Mouse (Mus musculus): ENCODE results near the gene Ncl. TPM values are rescaled to one million over a fixed set of nuclear protein-coding genes. Genes with fewer than 3 reads are reported as not detected.
A peak's percentile ranks its signal among the peaks of the same experiment; 100 is the strongest.
"Not testable (repeated sequence)": the region's sequence is repeated elsewhere in the genome, so short reads cannot be mapped to it uniquely, and the experiment has no call there.

The Ncl gene
- total RNA-seq, 2 experiments from 2014 or later: 728 to 917 TPM

GRCm38 (mm10) chr1:86361852-86362615 is 2.8 kb upstream of the Ncl start:
- no peak for ATAC-seq (replicated peaks; ENCODE audit: poor library complexity, severe bottlenecking)

- ATAC-seq (replicated peaks; ENCODE audit: poor library complexity, severe bottlenecking): no peak
Measured at GRCm38 (mm10) chr1:86360441-86360840, 1.2 kb upstream of the Ncl start.

- peak; percentile 13; the same call in 1 of the 2 replicates for ATAC-seq (replicated peaks; ENCODE audit: poor library complexity, severe bottlenecking)
Measured at GRCm38 (mm10) chr1:86359798-86360179, 589 bp upstream of the Ncl start.

- ATAC-seq (replicated peaks; ENCODE audit: poor library complexity, severe bottlenecking): no peak
Measured at GRCm38 (mm10) chr1:86358229-86358905, 833 bp downstream of the Ncl start.

GRCm38 (mm10) chr1:86354186-86354585 is 5.0 kb downstream of the Ncl start:
- no peak for ATAC-seq (replicated peaks; ENCODE audit: poor library complexity, severe bottlenecking)

GRCm38 (mm10) chr1:86350576-86350975 is 8.6 kb downstream of the Ncl start:
- no peak for ATAC-seq (replicated peaks; ENCODE audit: poor library complexity, severe bottlenecking)

GRCm38 (mm10) chr1:86349696-86350095 is 9.5 kb downstream of the Ncl start:
- no peak for ATAC-seq (replicated peaks; ENCODE audit: poor library complexity, severe bottlenecking)

- no peak for ATAC-seq (replicated peaks; ENCODE audit: poor library complexity, severe bottlenecking)
Measured at GRCm38 (mm10) chr1:86349201-86349600, 10.0 kb downstream of the Ncl start.

- no peak for ATAC-seq (replicated peaks; ENCODE audit: poor library complexity, severe bottlenecking)
Measured at GRCm38 (mm10) chr1:86348801-86349200, 10.4 kb downstream of the Ncl start.

GRCm38 (mm10) chr1:86348083-86348482 is 11.1 kb downstream of the Ncl start:
- no peak for ATAC-seq (replicated peaks; ENCODE audit: poor library complexity, severe bottlenecking)

- no peak for ATAC-seq (replicated peaks; ENCODE audit: poor library complexity, severe bottlenecking)
Measured at GRCm38 (mm10) chr1:86347716-86348045, 11.5 kb downstream of the Ncl start.

- no peak for ATAC-seq (replicated peaks; ENCODE audit: poor library complexity, severe bottlenecking)
Measured at GRCm38 (mm10) chr1:86346851-86347715, 12.1 kb downstream of the Ncl start.

GRCm38 (mm10) chr1:86345956-86346355 is 13.2 kb downstream of the Ncl start:
- ATAC-seq (replicated peaks; ENCODE audit: poor library complexity, severe bottlenecking): no peak

- ATAC-seq (replicated peaks; ENCODE audit: poor library complexity, severe bottlenecking): no peak
Measured at GRCm38 (mm10) chr1:86345069-86345468, 14.1 kb downstream of the Ncl start.

GRCm38 (mm10) chr1:86343969-86344861 is 15.0 kb downstream of the Ncl start:
- peak; percentile 77 for ATAC-seq (replicated peaks; ENCODE audit: poor library complexity, severe bottlenecking)

GRCm38 (mm10) chr1:86343087-86343645 is 16.0 kb downstream of the Ncl start:
- ATAC-seq (replicated peaks; ENCODE audit: poor library complexity, severe bottlenecking): no peak

- no peak for ATAC-seq (replicated peaks; ENCODE audit: poor library complexity, severe bottlenecking)
Measured at GRCm38 (mm10) chr1:86342371-86342770, 16.8 kb downstream of the Ncl start.

GRCm38 (mm10) chr1:86341096-86341495 is 18.1 kb downstream of the Ncl start:
- not testable (repeated sequence) for ATAC-seq (replicated peaks; ENCODE audit: poor library complexity, severe bottlenecking)

GRCm38 (mm10) chr1:86339156-86339812 is 19.9 kb downstream of the Ncl start:
- peak; percentile 43 for ATAC-seq (replicated peaks; ENCODE audit: poor library complexity, severe bottlenecking)

Data from granulocyte monocyte progenitor cell, adult 5-6 weeks (primary cell).